Mouse (Mus musculus) fat pad, adult 2 months (tissue): ENCODE measurements around the gene Sarm1.
"Not testable (repeated sequence)": the region's sequence is repeated elsewhere in the genome, so short reads cannot be mapped to it uniquely, and the experiment has no call there.

Experiments used
- DNase-seq: peaks from one replicate; pipeline ENCODE4 v3.0.0-alpha.2; 2011; ENCODE audit warnings: low read depth, low spot score; ENCODE audit errors: extremely low read depth

Gene Sarm1

DNA sequence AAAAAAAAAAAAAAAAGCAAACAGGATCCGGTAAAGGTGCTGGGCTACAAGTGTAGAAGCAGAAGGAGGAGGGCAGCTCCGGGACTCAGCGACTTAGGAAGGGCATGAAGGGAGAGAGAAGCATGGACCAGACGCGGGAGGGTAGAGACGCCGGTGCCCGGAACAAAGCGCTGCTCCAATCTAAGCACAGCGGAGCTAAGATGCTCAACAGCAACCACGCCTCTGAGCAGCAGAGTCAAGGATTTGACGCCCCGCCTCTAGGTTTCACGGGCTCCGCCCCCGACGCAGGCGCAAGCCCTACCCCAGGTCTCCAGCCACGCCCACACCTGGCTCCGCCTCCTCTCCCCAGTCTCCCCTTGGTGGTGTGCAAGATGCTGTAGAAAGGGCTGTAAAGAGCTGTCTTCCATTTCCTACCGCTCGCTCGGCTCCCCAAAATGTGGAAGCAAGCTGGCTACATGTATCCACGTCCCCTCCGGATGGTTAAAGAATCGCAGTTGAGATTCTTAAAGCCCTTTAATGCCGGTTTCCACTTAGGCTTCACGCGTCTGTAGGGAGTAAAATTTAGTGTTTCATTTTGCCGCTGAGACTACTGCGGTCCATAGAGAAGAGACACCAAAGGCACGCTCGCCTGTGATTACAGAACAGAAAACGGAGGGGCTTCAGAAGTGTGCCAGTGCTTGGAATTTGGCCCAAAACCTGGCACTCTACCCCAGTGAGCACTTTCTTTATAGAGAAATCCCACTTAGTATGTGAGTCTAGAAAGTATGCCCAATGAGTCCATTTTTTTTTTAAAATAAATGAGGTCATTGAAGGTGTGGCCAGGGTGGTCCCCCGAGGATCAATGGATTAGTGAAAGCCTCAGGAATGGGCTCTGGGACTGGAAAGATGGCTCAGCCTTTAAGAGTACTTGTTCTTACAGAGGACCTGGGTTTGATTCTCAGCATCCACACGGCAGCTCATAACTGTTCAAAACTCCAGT, at the start of gene Sarm1:
TSS of gene Sarm1 (minus strand) at position 211 of the 979 bp plus-strand sequence.
- DNase-seq: peak; percentile 21

DNA sequence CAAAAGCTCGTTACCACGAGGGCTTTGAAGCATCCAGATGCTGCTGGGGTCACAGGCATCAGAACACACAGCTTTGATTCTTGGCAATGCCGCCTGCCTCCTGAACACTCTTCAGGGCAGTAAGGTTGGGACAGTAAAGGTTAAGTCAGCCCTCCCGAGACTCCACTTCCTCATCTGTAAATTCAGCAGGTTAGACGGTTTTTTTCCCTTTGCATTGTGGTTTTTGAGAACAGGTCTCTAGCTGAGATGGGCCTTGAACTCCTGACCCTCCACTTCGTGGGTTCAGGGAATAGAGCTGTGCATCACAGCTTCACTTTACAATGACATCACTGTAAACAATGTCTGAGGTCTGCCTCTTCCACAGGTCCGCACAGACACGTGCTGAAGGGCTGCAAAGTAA, 47.6 kb upstream of the Sarm1 start:
- DNase-seq: no peak

DNA sequence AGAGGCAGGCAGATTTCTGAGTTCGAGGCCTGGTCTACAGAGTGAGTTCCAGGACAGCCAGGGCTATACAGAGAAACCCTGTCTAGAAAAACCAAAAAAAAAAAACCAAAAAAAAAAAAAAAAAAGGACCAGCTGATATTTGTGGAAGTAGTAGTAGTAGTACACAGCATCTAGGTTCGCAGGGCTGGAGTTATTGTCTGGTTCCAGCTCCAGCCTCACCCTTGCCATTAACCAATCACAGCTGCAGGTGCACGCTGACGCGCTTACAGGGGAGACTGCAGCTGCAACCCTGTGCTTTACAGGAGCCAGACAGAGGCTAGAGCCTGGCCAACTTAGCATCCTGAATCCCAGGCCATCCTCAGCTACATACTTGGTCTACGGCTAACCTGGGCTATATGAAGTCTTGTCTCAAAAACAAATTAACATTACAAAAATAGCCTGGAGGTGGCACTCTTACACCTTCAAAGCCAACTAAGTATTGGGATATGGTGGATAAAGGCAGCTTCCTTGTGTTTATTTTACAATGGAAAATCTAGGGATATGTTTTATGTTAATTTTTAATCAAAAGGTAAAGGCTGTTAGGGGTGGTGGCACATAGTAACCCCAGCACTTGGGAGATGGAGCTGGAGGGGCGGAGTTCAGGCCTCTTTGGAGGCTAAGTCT, 47.0 kb upstream of the Sarm1 start:
- DNase-seq: no peak

DNA sequence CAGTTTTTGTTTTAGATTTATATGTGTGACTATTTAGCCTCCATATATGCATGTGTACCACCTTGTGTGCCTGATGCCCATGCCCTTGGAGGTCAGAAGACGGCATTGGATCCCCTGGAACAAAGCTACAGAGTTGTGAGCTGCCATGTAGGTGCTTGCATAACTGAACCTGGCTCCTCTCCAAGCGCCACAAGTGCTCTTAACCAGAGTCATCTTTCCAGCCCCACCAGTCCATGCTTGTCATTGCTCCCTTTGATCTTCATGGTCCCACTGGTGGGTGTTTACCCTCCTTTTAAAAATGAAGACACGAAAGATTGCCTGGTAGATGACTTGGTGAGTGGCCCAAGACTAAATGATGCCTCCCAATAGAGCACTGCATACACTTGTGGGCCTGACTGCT, 42.8 kb upstream of the Sarm1 start:
- DNase-seq: peak; percentile 80

DNA sequence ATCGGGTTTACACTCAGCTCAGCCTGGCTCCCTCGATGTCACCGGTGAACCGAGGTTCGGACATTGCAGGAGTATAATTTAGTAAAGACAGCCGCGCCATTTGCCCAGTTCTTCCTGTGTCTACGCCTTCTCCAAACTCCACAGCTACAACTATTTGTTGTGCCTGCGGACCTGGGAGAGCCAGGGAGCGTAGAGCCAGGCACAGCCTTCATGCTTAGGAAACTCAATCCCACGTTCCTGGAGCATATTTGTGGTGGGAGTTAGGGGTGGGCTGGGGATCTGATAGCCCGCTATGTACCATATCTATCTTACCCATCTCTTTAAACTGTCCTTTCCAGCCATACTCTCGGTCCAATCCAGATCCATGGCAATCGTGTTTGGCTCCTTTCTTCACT, 39.1 kb upstream of the Sarm1 start:
- DNase-seq: no peak

DNA sequence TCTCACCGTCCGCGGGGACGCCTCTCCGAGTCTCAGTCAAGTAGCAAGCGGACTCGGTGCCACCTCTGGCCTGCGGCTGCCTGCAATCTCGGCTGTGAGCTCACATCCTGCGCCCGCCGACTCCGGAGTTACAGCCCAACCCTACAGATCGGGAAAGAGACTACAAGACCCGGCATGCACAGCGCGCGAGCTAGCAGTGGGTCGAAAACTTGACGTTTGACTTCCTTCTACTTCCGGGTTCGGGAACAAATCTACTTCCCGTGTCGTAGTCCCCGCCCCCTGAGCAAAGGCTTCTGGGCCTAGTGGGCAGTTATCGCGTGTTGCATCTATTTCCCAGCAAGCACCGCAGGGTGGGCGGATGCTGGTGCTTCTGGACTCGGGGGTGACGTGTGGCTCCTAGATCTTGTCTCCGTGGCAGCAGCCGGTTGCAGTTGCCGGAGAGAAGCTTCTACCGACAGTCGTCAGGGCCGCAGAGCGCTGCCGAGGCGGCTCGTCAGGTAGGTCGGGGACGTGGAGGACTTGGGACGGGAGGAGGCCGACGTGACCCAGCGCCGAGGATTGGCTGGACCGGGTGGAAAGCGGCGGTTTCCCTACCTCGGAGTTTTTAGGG, 38.6 kb upstream of the Sarm1 start, which contains the start of the genes Tnfaip1 and Ift20:
TSS of gene Tnfaip1 (minus strand) at position 253 of the 610 bp plus-strand sequence.
TSS of gene Ift20 (plus strand) at position 282 of the 610 bp plus-strand sequence.
- peak; percentile 95 for DNase-seq

DNA sequence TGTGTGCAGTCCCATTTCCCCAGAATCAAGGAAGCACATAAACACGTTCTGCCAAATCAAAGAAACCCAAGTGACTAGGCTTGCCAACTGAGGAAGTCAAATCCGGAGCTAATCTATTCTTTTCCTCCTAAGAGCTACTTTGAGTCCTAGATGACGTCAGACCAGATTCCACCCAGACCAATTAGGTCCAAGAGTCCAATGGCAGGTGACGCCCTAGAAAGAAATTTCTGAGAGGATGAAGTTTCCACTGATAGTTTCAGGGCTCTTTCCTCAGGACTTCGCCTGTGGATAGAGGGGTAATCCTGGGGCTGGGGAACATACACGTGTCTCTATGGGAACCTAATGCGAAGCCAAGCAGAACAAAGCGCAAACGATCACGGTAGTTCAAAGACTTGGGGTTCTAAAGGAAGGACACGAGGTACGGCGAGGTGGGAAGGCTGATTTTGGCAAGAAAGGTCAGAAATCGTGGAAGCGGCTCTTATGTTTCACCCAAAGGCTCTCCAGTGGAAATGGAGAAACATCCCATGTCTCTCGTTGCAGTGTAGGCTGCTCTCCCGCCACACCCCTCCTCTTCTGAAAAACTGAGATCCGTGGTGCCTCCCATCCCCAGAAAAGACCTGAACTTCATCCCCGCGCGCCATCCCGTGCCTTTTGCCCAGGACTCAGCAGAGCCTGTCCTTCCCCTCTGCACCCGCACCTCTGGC, 38.0 kb upstream of the Sarm1 start:
- DNase-seq: no peak

DNA sequence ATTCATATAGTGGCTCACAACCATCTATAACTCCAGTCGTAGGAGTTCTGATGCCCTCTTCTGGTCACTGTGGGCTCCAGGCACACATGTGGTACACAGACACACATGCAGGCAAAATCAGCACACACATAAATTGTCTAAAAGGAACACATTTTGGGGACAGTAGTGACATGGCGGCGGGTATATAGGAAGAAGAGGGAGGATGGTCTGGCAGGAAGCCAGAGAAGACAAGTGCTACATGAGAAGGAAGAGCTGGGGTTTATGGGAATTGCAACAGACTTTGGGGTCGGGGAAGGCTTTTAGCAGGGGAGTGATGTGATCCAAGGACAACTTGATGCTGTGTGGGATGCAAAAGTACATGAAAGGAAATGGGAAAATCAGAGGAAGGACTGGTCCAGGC, 37.0 kb upstream of the Sarm1 start:
- DNase-seq: no peak

DNA sequence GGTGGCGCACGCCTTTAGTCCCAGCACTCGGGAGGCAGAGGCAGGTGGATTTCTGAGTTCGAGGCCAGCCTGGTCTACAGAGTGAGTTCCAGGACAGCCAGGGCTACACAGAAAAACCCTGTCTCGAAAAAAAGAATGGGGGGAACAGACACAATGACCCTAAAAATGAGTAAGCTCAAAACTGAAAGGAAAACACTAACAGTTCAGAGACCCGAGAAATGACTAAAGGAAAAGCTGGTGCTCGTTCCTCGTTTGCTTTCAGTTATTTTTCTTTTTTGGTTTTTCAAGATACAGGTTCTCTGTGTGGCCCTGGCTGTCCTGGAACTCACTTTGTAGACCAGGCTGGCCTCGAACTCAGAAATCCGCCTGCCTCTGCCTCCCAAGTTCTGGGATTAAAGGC, 34.0 kb upstream of the Sarm1 start:
- not testable (repeated sequence) for DNase-seq

DNA sequence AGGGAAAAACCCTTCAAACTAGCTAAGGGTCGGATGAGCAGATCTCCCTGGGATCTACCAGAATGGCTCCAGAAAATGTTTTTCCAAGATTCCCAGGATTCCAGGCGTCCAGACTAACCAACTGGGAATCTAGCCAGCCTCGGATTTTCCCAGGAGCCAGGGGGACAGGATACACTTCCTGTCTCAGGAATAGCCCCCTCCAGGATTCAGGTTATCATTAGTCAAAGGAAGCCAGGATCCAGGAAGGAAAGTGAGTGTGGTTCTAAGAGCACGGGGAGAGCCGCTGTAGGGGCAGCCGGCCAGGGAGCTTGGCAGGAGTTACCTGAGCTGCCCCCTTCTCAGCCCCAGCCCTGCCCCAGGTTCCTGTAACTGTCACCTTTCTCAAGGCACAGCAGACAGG, 33.5 kb upstream of the Sarm1 start:
- DNase-seq: no peak

DNA sequence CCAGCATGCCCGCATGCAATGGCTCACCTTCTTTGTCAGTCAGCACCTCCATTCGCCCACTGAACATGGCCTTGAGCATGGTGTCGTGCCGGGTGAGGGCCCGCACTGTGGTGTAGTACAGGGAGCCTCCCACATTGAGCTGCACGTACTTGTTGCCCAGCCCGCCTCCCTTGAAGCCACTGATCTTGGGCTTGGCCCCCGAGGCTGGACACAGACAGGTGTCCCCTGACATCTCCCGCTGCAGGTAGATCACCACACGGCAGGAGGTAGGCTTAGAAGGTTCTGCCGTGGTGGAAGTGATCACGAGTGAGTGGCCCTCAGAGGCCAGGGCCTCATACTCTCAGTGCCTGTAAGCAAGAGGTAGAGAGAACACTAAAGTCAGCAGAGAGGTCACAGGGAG, 32.4 kb upstream of the Sarm1 start:
- DNase-seq: no peak

DNA sequence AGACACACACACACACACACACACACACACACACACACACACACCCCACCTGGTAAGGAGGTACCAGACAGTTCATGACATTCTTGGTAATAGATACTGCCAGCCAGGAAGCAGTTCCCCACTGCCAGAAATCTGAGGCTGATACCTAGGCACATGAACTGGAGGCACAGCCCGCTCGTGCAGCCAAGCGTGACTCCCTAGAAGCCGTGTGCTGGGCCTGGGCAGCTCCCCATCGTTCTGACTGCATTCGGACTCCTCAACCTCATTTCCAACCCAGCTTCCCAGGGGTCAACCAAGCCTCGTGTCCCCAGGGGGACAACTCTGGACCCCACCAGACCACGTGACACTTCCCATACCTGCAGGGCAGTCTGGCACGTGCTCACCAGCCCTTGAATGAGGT, 31.2 kb upstream of the Sarm1 start:
- no peak for DNase-seq

DNA sequence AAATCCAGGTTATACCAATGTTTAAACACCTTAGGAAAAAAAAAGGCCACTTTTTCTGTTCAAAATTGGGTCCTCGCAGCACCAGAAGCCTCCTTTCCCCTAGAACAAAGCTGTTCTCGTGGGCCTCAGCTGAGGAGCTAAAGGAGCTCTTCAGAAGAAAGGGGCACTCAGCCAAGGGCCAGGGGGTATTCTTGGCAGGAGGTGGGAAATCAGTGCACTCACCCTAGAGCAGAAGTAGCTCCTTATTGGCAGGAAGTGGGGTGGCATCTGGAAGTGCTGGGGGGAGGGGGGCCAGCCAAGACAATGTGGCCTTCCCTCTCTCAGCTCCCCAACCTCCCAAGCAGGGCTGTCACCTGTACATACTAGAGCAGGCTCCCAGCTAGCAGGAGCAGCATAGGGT, 27.3 kb upstream of the Sarm1 start:
- DNase-seq: no peak

DNA sequence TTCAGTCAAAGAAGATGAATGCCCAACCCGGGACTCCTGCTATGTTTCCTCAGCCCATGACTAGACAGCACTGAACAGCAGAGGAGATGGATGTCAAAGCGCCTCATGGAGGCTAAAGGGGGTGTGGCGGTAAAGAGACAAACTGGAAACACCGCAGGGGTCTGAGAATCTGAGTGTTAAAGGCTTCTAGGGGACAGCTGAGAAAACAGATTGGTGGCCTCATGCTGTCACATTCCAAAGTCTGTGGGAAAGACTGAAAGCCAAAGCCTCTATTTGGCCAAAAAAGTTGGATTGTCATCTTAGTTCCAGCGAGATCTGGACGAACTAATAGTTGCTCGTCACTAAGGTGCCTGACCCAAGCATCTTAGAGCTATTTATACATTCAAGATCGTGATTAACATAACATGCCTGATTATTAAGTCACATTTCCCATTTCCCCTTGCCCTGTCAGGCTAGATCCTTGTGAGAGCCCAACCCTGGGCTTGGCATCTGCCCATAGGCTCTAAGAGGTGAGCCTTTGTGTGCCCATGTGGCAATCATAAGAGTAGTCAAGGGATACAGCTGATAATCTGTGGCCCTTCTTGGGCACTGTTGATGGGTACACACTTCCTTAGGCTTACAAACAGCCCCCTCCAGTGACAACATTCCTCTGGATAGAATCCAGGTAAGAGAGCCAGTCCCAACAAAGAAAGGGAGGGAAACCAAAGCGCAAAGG, 25.8 kb upstream of the Sarm1 start:
- no peak for DNase-seq

DNA sequence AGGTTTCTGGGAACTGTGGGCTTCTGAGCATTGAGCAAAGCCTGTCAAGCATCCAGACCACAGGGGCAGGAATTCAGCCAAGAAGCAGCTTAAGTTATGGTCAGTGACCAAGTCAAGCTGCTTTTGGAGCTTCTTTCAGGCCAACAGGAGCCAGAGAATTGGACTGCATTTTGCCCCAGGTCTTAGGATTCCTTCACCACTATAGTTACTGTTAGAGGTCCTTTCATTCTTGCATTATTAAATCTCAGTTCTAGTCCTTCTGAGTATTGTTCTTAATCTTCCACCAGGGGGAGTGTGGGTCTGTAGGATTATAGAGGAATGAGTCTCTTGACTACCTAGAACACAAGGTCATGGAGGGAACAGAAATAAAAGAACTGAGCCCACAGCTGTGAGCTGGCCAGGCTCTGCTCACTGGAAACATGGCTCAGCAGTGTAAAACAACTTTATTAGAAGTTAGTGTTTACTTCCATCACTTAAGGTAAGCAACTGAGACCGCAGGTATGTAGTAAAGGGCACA, 25.0 kb upstream of the Sarm1 start:
- peak; percentile 68 for DNase-seq

DNA sequence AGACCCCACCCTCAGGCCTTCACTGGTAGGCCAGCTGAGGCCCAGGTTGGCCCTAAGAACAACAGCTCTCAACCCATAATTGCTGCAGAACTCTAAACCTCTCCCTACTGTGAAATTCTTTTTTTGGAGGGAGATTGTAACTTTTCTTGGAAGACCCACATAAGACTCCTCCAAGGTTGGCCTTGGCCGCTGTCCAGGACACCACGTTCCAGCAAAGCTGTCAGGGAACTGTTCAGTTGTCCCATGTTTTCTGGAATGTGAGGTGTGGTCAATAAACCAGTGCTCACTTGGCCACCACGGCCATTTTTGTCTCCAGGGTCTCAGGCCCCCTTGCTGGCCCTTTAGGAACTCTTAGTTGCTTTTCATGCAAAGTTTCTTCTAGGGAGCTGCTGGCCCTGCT, 24.3 kb upstream of the Sarm1 start:
- no peak for DNase-seq

DNA sequence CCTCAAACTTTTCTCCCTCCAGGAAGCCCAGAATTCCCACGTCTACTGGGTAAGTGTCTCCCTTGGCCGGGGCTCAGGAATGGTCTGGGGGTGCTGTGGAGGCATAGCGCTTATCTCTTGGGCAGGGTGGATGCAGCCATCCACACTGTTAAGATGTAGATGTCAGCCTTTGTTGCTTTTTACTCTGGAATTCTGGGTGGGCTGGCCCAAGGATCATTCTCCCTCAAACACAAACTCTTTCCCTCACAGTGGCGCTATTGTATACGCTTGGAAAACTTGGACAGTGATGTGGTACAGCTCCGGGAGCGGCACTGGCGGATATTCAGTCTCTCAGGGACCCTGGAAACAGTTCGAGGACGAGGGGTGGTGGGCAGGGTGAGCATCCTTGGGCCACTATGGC, 21.4 kb upstream of the Sarm1 start:
- no peak for DNase-seq

DNA sequence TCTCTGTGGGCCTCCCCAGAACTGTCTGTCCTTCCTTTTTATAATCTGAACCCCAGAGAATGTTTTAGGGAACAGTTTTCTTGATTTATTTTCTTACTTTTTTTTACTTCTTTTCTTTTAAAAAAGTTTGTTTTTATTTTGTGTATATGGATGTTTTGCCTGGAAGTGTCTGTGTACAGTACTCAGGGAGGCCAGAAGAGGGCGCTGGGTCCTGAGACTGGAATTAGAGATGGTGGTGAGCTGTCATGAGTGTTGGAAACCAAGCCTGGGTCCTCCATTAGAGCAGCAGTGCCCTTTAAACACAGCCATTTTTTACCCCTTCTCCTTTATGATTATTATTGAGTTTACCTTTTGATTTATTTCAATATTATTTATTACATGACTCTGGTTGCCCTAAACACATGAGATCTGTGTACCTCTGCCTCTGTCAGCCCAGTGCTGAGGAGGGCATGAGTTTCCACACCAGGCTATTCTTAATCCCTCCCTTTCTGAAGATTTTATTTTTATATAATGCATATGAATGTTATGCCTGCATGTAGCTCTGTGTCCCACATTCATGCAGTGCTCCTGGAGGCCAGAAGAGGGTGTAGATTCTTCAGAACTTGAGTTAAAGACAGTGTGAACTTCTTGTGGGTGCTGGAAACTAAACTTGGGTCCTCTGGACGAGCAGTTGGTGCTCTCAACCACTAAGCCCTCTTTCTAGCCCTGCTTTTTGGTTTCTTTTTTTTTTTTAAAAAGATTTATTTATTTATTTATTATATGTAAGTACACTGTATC, 18.2 kb upstream of the Sarm1 start:
- DNase-seq: no peak

DNA sequence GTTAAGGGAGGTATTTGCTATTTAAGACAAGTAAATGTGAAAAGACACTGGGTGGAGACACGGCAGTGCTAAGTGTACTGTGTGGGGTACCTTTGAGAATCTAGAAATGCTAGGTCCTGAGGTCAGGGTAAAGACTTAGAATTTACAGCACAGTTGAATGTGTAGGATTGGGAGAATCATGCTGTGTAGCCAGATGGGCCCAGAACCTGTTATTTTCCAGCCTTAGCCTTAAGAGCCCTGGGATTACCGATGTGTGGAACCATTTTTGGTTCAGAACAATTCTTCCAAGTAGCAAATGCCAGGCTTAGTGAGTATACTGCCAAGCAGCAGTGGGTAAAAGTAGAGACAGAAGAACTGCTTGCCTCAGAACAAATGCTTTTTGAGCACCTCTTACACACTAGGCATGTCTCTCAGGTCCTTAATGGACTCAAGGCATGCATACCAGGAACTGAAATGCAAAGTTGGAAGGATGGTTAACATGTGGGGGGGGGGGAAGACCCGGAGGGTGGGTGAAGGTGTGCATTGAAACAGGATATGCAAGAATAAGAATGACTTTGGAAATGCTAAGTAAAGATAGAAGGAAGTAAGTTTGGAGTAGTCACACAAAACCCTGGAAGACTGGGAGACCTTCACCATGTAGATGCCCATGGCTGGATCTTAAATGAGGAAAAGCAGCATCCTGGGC, 15.7 kb upstream of the Sarm1 start:
- no peak for DNase-seq
